Mouse (Mus musculus) MEL (cell line): ENCODE results near the gene Rsl1d1. TPM values are rescaled to one million over a fixed set of nuclear protein-coding genes. Genes with fewer than 3 reads are reported as not detected.
A peak's percentile ranks its signal among the peaks of the same experiment; 100 is the strongest.

Experiments used
- DNase-seq: peaks from one replicate; pipeline ENCODE4 v3.0.0; 2011; ENCODE audit warnings: low read depth, low spot score
- H3K27ac ChIP-seq: 2 replicates; pipeline ENCODE4 v1.5.1; 2012; ENCODE audit warnings: low read depth, mild to moderate bottlenecking, control low read depth, low read length, moderate library complexity; ENCODE audit not compliant: control insufficient read depth
- H3K27me3 ChIP-seq, 2 experiments: fragments of 150-350 bp in 1 of 2; sonication (generic) in 1 of 2; 2 replicates each; pipeline ENCODE4 v1.6.1; 2012; ENCODE audit warnings: low read length in 2 of 2, mild to moderate bottlenecking in 2 of 2, improper control_type of control experiment in 1 of 2, moderate library complexity in 1 of 2; ENCODE audit not compliant: insufficient read depth in 2 of 2, control insufficient read depth in 1 of 2
- H3K36me3 ChIP-seq, 2 experiments: 2 replicates each; pipeline ENCODE4 v1.6.1; 2012 to 2014; ENCODE audit warnings: low read length in 2 of 2, improper control_type of control experiment in 1 of 2, inconsistent platforms in 1 of 2, mild to moderate bottlenecking in 1 of 2; ENCODE audit not compliant: insufficient read depth in 2 of 2, control insufficient read depth in 1 of 2
- H3K4me1 ChIP-seq, 2 experiments: fragments of 150-350 bp in 1 of 2; sonication (generic) in 1 of 2; 2 replicates each; pipeline ENCODE4 v1.6.1; 2012; ENCODE audit warnings: low read length in 2 of 2, improper control_type of control experiment in 1 of 2, mild to moderate bottlenecking in 1 of 2; ENCODE audit not compliant: insufficient read depth in 2 of 2, control insufficient read depth in 1 of 2
- H3K4me3 ChIP-seq, 2 experiments: fragments of 150-350 bp in 1 of 2; sonication (generic) in 1 of 2; 2 replicates each; pipeline ENCODE4 v1.5.1; 2012; ENCODE audit warnings: low read depth in 2 of 2, low read length in 2 of 2, mild to moderate bottlenecking in 2 of 2, moderate library complexity in 2 of 2, control low read depth in 1 of 2, improper control_type of control experiment in 1 of 2; ENCODE audit not compliant: control insufficient read depth in 1 of 2, insufficient read depth in 1 of 2
- H3K79me2 ChIP-seq: 2 replicates; pipeline ENCODE4 v1.6.1; 2012; ENCODE audit warnings: mild to moderate bottlenecking, low read length, moderate library complexity; ENCODE audit not compliant: control insufficient read depth, poor library complexity, insufficient read depth
- H3K9ac ChIP-seq: 2 replicates; pipeline ENCODE4 v1.6.1; 2012; ENCODE audit warnings: low read depth, mild to moderate bottlenecking, control low read depth, low read length, moderate library complexity; ENCODE audit not compliant: control insufficient read depth, poor library complexity, severe bottlenecking
- H3K9me3 ChIP-seq: fragments of 150-350 bp; sonication (generic); replicated peaks from 2 replicates; pipeline ENCODE4 v1.6.1; 2012; ENCODE audit warnings: mild to moderate bottlenecking, low read length, improper control_type of control experiment, moderate library complexity; ENCODE audit not compliant: insufficient read depth
- CHD1 ChIP-seq: IDR thresholded peaks from 2 replicates; pipeline ENCODE4 v1.6.1; 2012; ENCODE audit warnings: low read depth, mild to moderate bottlenecking, inconsistent platforms, low read length, improper control_type of control experiment
- CHD2 ChIP-seq: IDR thresholded peaks from 2 replicates; pipeline ENCODE4 v1.6.1; 2011; ENCODE audit warnings: low read length, improper control_type of control experiment
- CTCF ChIP-seq, 3 experiments: IDR thresholded peaks in 2 of 3; conservative IDR thresholded peaks in 1 of 3; 2 replicates each; pipeline ENCODE4 v1.5.1; 2011 to 2012; ENCODE audit warnings: low read length in 3 of 3, low read depth in 2 of 3, mild to moderate bottlenecking in 2 of 3, improper control_type of control experiment in 1 of 3, inconsistent platforms in 1 of 3, mixed read lengths in 1 of 3, moderate library complexity in 1 of 3; ENCODE audit not compliant: control insufficient read depth in 1 of 3, insufficient read depth in 1 of 3, poor library complexity in 1 of 3, severe bottlenecking in 1 of 3
- E2F4 ChIP-seq: IDR thresholded peaks from 2 replicates; pipeline ENCODE4 v1.6.1; 2011; ENCODE audit warnings: low read depth, low read length, improper control_type of control experiment, borderline replicate concordance
- ELF1 ChIP-seq: IDR thresholded peaks from 2 replicates; pipeline ENCODE4 v1.6.1; 2014; ENCODE audit warnings: low read depth, mild to moderate bottlenecking, inconsistent platforms, low read length, improper control_type of control experiment, moderate library complexity
- ETS1 ChIP-seq: IDR thresholded peaks from 2 replicates; pipeline ENCODE4 v1.6.1; 2012; ENCODE audit warnings: low read depth, mild to moderate bottlenecking, inconsistent platforms, low read length, improper control_type of control experiment, moderate library complexity
- GATA1 ChIP-seq: IDR thresholded peaks from 2 replicates; pipeline ENCODE4 v1.6.1; 2011; ENCODE audit warnings: low read depth, low read length, improper control_type of control experiment
- HCFC1 ChIP-seq: IDR thresholded peaks from 2 replicates; pipeline ENCODE4 v1.6.1; 2012; ENCODE audit warnings: low read depth, mild to moderate bottlenecking, inconsistent platforms, low read length, improper control_type of control experiment, moderate library complexity
- KAT2A ChIP-seq: conservative IDR thresholded peaks from 2 replicates; pipeline ENCODE4 v1.6.1; 2012; ENCODE audit warnings: low read depth, low read length, improper control_type of control experiment, inconsistent platforms
- POLR2A ChIP-seq, 2 experiments: IDR thresholded peaks; 2 replicates each; pipeline ENCODE4 v1.6.1; 2011 to 2012; ENCODE audit warnings: low read length in 2 of 2, mild to moderate bottlenecking in 2 of 2, control low read depth in 1 of 2, improper control_type of control experiment in 1 of 2, low read depth in 1 of 2, moderate library complexity in 1 of 2; ENCODE audit not compliant: control insufficient read depth in 1 of 2, insufficient read depth in 1 of 2, poor library complexity in 1 of 2
- POLR2AphosphoS5 ChIP-seq: IDR thresholded peaks from 2 replicates; pipeline ENCODE4 v1.6.1; 2012; ENCODE audit warnings: low read depth, borderline replicate concordance, mild to moderate bottlenecking, inconsistent platforms, low read length, moderate library complexity, mixed read lengths
- RCOR1 ChIP-seq: IDR thresholded peaks from 2 replicates; pipeline ENCODE4 v1.6.1; 2012; ENCODE audit warnings: low read depth, mild to moderate bottlenecking, inconsistent platforms, low read length, improper control_type of control experiment
- SMC3 ChIP-seq: IDR thresholded peaks from 2 replicates; pipeline ENCODE4 v1.6.1; 2011; ENCODE audit warnings: low read depth, low read length, improper control_type of control experiment
- TBP ChIP-seq: IDR thresholded peaks from 2 replicates; pipeline ENCODE4 v1.8.0; 2011; ENCODE audit warnings: low read depth, low read length, improper control_type of control experiment
- UBTF ChIP-seq: IDR thresholded peaks from 2 replicates; pipeline ENCODE4 v1.6.1; 2012; ENCODE audit warnings: low read depth, mild to moderate bottlenecking, inconsistent platforms, low read length, improper control_type of control experiment, moderate library complexity, borderline replicate concordance; ENCODE audit not compliant: insufficient read depth
- ZMIZ1 ChIP-seq: IDR thresholded peaks from 2 replicates; pipeline ENCODE4 v1.6.1; 2012; ENCODE audit warnings: low read depth, mild to moderate bottlenecking, inconsistent platforms, low read length, improper control_type of control experiment, moderate library complexity
- ZNF384 ChIP-seq: IDR thresholded peaks from 2 replicates; pipeline ENCODE4 v1.6.1; 2012; ENCODE audit warnings: low read depth, mild to moderate bottlenecking, inconsistent platforms, low read length, improper control_type of control experiment
- polyA plus RNA-seq, 2 experiments: library from polyadenylated mRNA; stranded (reverse) in 1 of 2; unstranded in 1 of 2; fragments of >175 nt in 1 of 2; fragments of >200 nt in 1 of 2; gene quantifications; 2 replicates each; pipeline versions ENCODE4 v1.2.1 to v1.2.4; 2012; ENCODE audit warnings: low replicate concordance in 2 of 2, low read depth in 1 of 2; ENCODE audit not compliant: insufficient read length in 2 of 2, insufficient read depth in 1 of 2, missing spikeins in 1 of 2
- total RNA-seq: library from RNA; depleted of rRNA; stranded (reverse); fragments of 300-350 nt; gene quantifications from 2 replicates; pipeline ENCODE4 v1.2.3, GENCODE M21; 2012

The Rsl1d1 gene
- total and polyA plus RNA-seq, 3 experiments, result 228 to 1,181 (median 232) TPM

DNA sequence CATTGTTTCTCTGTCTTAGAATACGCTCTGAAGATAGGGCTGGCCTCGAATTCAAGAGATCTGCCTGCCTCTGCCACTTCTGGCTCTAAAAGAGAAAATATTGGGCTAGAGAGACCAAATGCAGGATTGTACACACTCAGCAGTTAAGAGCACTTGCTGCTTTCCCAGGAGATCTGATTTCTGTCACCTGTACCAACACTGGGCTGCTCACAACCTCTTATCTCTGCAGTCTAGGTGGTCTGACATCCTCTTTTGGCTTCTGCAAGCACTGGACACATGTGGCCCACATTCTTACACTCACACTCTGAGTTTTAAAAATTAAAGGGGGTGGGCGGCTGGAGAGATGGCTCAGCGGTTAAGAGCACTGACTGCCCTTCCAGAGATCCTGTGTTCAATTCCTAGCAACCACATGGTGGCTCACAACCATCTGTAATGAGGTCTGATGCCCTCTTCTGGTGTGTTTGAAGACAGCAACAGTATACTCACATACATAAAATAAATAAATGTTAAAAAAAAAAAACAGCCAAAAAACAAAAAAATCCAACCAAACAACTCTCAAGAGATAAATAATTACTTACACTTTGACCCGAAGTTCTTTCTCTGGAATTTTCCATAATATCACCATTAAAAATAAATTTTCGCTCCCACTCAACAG is 1.3 kb downstream of the Rsl1d1 start:
- H3K27ac ChIP-seq, result no peak overlapping the region
- TF ChIP-seq GATA1, result peak; percentile 30; the same call in 1 of the 2 replicates
- TF ChIP-seq CTCF (IDR thresholded peaks at IDR 0.05 in 2 of 3, conservative IDR thresholded peaks at IDR 0.05 in 1 of 3; ENCODE audit: control insufficient read depth in 1 of 3, insufficient read depth in 1 of 3, low read depth in 2 of 3, low read length in 3 of 3, poor library complexity in 1 of 3, severe bottlenecking in 1 of 3), result peak in 1 of 3 experiments; percentile 26; a peak in 1 of 6 replicates
- TF ChIP-seq TBP, result peak; percentile 7; the same call in 1 of the 2 replicates
- no peak for TF ChIP-seq ELF1
- peaks cover 28 to 51% of the 10 kb centered on the region in 2 experiments for H3K36me3 ChIP-seq
- H3K27me3 ChIP-seq, result no peaks in the 10 kb centered on the region
- peaks cover 2 to 18% of the 10 kb centered on the region in 2 experiments; a peak in 3 of 4 replicates for H3K4me1 ChIP-seq
- no peaks in the 10 kb centered on the region for H3K9me3 ChIP-seq
- H3K79me2 ChIP-seq, result peaks cover 47% of the 10 kb centered on the region
- peak overlapping the region; percentile 95 for H3K9ac ChIP-seq
- DNase-seq, result peak; percentile 54
- peak overlapping the region; percentile 80 to 84 for H3K4me3 ChIP-seq

DNA sequence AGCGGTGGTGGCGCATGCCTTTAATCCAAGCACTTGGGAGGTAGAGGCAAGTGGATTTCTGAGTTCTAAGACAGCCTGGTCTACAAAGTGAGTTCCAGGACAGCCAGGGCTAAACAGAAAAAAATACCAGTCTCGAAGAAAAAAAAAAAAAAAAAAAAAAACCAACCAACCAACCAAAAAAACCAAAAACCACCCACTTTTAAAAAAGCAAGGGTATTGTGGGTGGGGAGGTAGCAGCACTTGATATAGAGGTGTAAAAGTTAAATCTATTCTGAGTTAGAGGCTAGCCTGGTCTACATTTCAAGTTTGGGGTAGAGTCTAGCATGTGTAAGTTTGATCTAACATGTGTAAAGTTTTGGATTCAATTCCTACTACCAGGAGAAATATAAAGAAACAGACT is 2.9 kb downstream of the Rsl1d1 start:
- no peak for DNase-seq
- Histone ChIP-seq H3K27ac (no peak overlapping the region), H3K4me3 (no peak overlapping the region), H3K36me3 (peaks cover 39 to 53% of the 10 kb centered on the region in 2 experiments), H3K9ac (no peak overlapping the region), H3K79me2 (peaks cover 47% of the 10 kb centered on the region), H3K9me3 (no peaks in the 10 kb centered on the region)
- no peak for TF ChIP-seq ZMIZ1
- TF ChIP-seq ZNF384, result peak; percentile 69
- no peak for TF ChIP-seq CHD2
- no peak for TF ChIP-seq POLR2AphosphoS5
- no peak for TF ChIP-seq RCOR1
- TF ChIP-seq, all 39 proteins: peak for 1
- Histone ChIP-seq H3K27me3 (no peaks in the 10 kb centered on the region), H3K4me1 (peaks cover 2 to 18% of the 10 kb centered on the region in 2 experiments; a peak in 3 of 4 replicates)

- Histone ChIP-seq H3K9ac (no peak overlapping the region), H3K27ac (no peak overlapping the region), H3K4me3 (no peak overlapping the region), H3K36me3 (peaks cover 43 to 45% of the 10 kb centered on the region in 2 experiments), H3K4me1 (peaks cover 2 to 8% of the 10 kb centered on the region in 2 experiments; a peak in 2 of 4 replicates), H3K9me3 (no peaks in the 10 kb centered on the region), H3K27me3 (no peaks in the 10 kb centered on the region), H3K79me2 (peaks cover 34% of the 10 kb centered on the region)
- DNase-seq, result peak; percentile 80
- no peak for TF ChIP-seq ELF1
- TF ChIP-seq SMC3, result no peak
- TF ChIP-seq CHD1, result no peak
- TF ChIP-seq ZMIZ1, result no peak
- no peak for TF ChIP-seq E2F4
- TF ChIP-seq KAT2A, result no peak
- TF ChIP-seq ETS1, result no peak
- TF ChIP-seq UBTF, result no peak
- no peak for TF ChIP-seq HCFC1
- TF ChIP-seq POLR2A (IDR thresholded peaks at IDR 0.05; ENCODE audit: control insufficient read depth in 1 of 2, insufficient read depth in 1 of 2, low read depth in 1 of 2, low read length in 2 of 2, poor library complexity in 1 of 2), result no peak
Observed at GRCm38 (mm10) chr16:11198467-11198866, 4.7 kb downstream of the Rsl1d1 start.
